Mouse (Mus musculus) embryo, embryonic 10 days (tissue): ENCODE measurements around the gene Pqbp1.

ENCODE experiments used
- DNase-seq: peaks from one replicate; pipeline ENCODE4 v3.0.0-alpha.2; 2015; ENCODE audit warnings: low spot score

Pqbp1 gene

GRCm38 (mm10) chrX:7878495-7878894, 20.6 kb downstream of the Pqbp1 start:
- DNase-seq, result no peak

GRCm38 (mm10) chrX:7878007-7878419, 21.1 kb downstream of the Pqbp1 start, which contains the start of gene Pim2:
Gene Pim2, plus strand, starts transcription at chrX:7878262.
- DNase-seq, result peak; percentile 87

GRCm38 (mm10) chrX:7869826-7870225, 29.2 kb downstream of the Pqbp1 start:
- no peak for DNase-seq

- DNase-seq, result no peak
These were observed 30.6 kb downstream of the Pqbp1 start for GRCm38 (mm10) chrX:7868506-7868905.

- DNase-seq, result no peak
These were observed 31.9 kb downstream of the Pqbp1 start for GRCm38 (mm10) chrX:7867141-7867540.

- no peak for DNase-seq
These were observed 33.3 kb downstream of the Pqbp1 start for GRCm38 (mm10) chrX:7865786-7866185.

GRCm38 (mm10) chrX:7865343-7865742, 33.7 kb downstream of the Pqbp1 start:
- DNase-seq, result no peak

- no peak for DNase-seq
These were observed 34.5 kb downstream of the Pqbp1 start for GRCm38 (mm10) chrX:7864551-7864950.

GRCm38 (mm10) chrX:7863181-7863580, 35.9 kb downstream of the Pqbp1 start:
- no peak for DNase-seq

GRCm38 (mm10) chrX:7859191-7859753, 39.8 kb downstream of the Pqbp1 start:
- no peak for DNase-seq

- peak; percentile 33 for DNase-seq
These were observed 44.5 kb downstream of the Pqbp1 start for GRCm38 (mm10) chrX:7854578-7854977.

- DNase-seq, result no peak
These were observed 51.2 kb downstream of the Pqbp1 start for GRCm38 (mm10) chrX:7847845-7848244.
